In genomic region chr14:31686231-31686630, GRCm38 (mm10) we compare ENCODE assay signal across 19 mouse cellular contexts. TPM values are rescaled to one million over a fixed set of nuclear protein-coding genes. Genes with fewer than 3 reads are reported as not detected.
"Had no signal": no experiment of that assay in that cellular context is flagged by ENCODE, and none has a peak within 500 bp of the region (broad histone marks: within the 10 kb centered on the region; RNA-seq: fewer than 3 reads in every experiment).

No protein-coding gene starts in this region.

- H3K9me3 ChIP-seq: liver, embryonic 13.5 days; liver, embryonic 15.5 days; midbrain, embryonic 10.5 days; midbrain, embryonic 13.5 days; neural tube, embryonic 13.5 days; neural tube, embryonic 15.5 days had no signal

- ATAC-seq: midbrain, embryonic 13.5 days; midbrain, embryonic 16.5 days had no signal

- H3K4me3 ChIP-seq: liver, embryonic 13.5 days; liver, embryonic 15.5 days; midbrain, embryonic 10.5 days; midbrain, embryonic 13.5 days; myocyte; neural tube, embryonic 13.5 days; neural tube, embryonic 15.5 days had no signal

- DNase-seq: liver, embryonic 13.5 days; lung, adult 18-20 months; lung, embryonic 14.5 days; lung, postnatal 10 days; retina, postnatal 1 day; right cerebral cortex, adult 18-20 months; right cerebral cortex, postnatal 25 days; right cerebral cortex, postnatal 4 days; thymus, adult 18-20 months had no signal

- H3K4me1 ChIP-seq: midbrain, embryonic 13.5 days; neural tube, embryonic 15.5 days had no signal

- H3K36me3 ChIP-seq: liver, embryonic 13.5 days; liver, embryonic 15.5 days; midbrain, embryonic 10.5 days; midbrain, embryonic 13.5 days; neural tube, embryonic 13.5 days; neural tube, embryonic 15.5 days had no signal

- H3K27me3 ChIP-seq: liver, embryonic 13.5 days; liver, embryonic 15.5 days; midbrain, embryonic 13.5 days; neural tube, embryonic 13.5 days; neural tube, embryonic 15.5 days had no signal

- H3K27ac ChIP-seq: midbrain, embryonic 10.5 days; midbrain, embryonic 13.5 days; neural tube, embryonic 13.5 days; neural tube, embryonic 15.5 days had no signal

RNA-seq across cellular contexts. Expression of gene Gm49387, which starts 45.6 kb away (rescaled TPM):
- total RNA-seq: megakaryocyte-erythroid progenitor cell, adult 5-6 weeks had no signal
- polyA plus RNA-seq: midbrain, embryonic 13.5 days; midbrain, embryonic 16.5 days; myocyte; neural tube, embryonic 11.5 days; small intestine, adult 2 months had no signal
